Mouse (Mus musculus) bone marrow, adult 2 months (tissue): ENCODE results near the gene Aes. TPM values are rescaled to one million over a fixed set of nuclear protein-coding genes. Genes with fewer than 3 reads are reported as not detected.

Source experiments
- H3K27ac ChIP-seq: fragments of 200-500 bp; 2 replicates; pipeline ENCODE4 v1.5.1; 2012; ENCODE audit warnings: low read depth, mild to moderate bottlenecking, control low read depth, inconsistent platforms, low read length; ENCODE audit not compliant: control insufficient read depth, poor library complexity, insufficient read depth
- H3K4me1 ChIP-seq: fragments of 200-500 bp; 2 replicates; pipeline ENCODE4 v1.6.1; 2011; ENCODE audit warnings: low read length; ENCODE audit not compliant: control insufficient read depth, insufficient read depth
- H3K4me3 ChIP-seq: fragments of 200-500 bp; replicated peaks from 2 replicates; pipeline ENCODE3; 2011; ENCODE audit warnings: mild to moderate bottlenecking, low read depth, low read length, control low read depth; ENCODE audit not compliant: control insufficient read depth
- CTCF ChIP-seq: fragments of 200-500 bp; IDR thresholded peaks from 2 replicates; pipeline ENCODE4 v1.5.1; 2011; ENCODE audit warnings: low read length, control low read depth; ENCODE audit not compliant: control insufficient read depth, insufficient read depth
- POLR2A ChIP-seq: fragments of 200-500 bp; IDR thresholded peaks from 2 replicates; pipeline ENCODE4 v1.6.1; 2011; ENCODE audit warnings: low read depth, mild to moderate bottlenecking, control low read depth, low read length, borderline replicate concordance; ENCODE audit not compliant: control insufficient read depth
- WGBS: fragments of 180-500 bp; shearing (Covaris S2); methylation state at CpG from one replicate; pipeline ENCODE4 v1.1.7; 2018; 5-methylcytosine and 5-hydroxymethylcytosine counted together
- polyA plus RNA-seq: library from polyadenylated mRNA; stranded (reverse); fragments of >200 nt; gene quantifications from 2 replicates; pipeline ENCODE4 v1.2.4, GENCODE M21; 2011; ENCODE audit warnings: low replicate concordance; ENCODE audit not compliant: missing spikeins, insufficient read depth, insufficient read length

The Aes gene
- polyA plus RNA-seq, 1 experiment, result 306 TPM

- WGBS, result 80% methylated on average over 5 of the region's 5 CpGs
- no peak overlapping the region for H3K27ac ChIP-seq
- no peaks in the 10 kb centered on the region; the same call in 1 of the 2 replicates for H3K4me1 ChIP-seq
Measured at GRCm38 (mm10) chr10:81548944-81549343, 10.3 kb upstream of the Aes start.

DNA sequence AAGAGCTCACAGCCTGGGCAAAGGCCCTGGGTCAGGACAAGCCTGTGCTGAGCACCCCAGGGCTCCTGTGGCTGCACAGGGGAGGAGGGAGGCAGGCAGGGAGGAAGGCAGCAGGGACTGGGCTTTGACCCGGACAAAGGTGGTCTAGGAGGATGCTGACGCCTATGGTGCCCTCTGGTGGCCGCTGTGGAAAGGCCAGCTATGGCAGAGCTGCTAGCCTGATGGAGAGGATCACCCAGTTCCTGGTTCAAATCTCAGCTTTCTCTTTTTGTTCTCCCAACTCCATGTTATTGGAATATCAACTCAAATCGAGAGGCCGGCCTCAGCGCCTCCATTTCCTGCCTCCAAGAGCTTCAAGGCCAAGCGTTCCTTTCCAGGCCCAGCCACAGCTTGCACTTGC lies 9.0 kb upstream of the Aes start:
- Histone ChIP-seq H3K27ac (no peak overlapping the region), H3K4me1 (no peaks in the 10 kb centered on the region; the same call in 1 of the 2 replicates), H3K4me3 (no peak overlapping the region)
- peak; percentile 94 for TF ChIP-seq CTCF
- no peak for TF ChIP-seq POLR2A
- WGBS, result 13% methylated on average over 7 of the region's 7 CpGs

More at GRCm38 (mm10) chr10:81548944-81549343, 10.3 kb upstream of the Aes start:
- H3K4me3 ChIP-seq, result no peak overlapping the region
- TF ChIP-seq CTCF, result no peak
- TF ChIP-seq POLR2A, result no peak

DNA sequence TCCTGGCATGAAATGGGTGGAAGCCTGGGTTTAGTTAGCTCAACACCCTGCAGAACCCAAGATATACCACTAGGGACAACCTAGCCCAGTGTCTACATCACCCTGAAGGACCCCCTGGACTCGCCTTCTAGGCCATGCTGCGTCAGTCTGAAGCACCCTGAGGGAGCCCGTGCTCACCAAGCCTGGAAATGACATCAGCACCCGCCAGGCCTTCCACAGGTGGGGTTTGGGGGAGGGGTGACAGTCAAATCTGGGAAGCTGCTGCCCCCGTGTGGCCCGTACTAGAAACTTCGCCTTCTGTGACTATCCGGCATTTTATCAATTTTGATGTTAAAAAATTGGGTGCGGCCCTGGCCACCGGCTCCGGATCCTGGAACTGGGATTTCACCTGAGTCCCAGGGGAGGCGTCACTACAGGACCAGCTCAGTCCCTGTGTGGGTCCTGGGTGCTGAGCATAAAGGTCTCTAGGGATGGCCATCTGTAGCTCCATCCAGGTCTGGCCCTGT lies 7.6 kb upstream of the Aes start:
- WGBS, result 2% methylated on average over 12 of the region's 12 CpGs
- Histone ChIP-seq H3K4me3 (no peak overlapping the region), H3K4me1 (no peaks in the 10 kb centered on the region; the same call in 1 of the 2 replicates), H3K27ac (no peak overlapping the region)
- TF ChIP-seq CTCF (peak; percentile 65; the same call in 1 of the 2 replicates), POLR2A (no peak)

DNA sequence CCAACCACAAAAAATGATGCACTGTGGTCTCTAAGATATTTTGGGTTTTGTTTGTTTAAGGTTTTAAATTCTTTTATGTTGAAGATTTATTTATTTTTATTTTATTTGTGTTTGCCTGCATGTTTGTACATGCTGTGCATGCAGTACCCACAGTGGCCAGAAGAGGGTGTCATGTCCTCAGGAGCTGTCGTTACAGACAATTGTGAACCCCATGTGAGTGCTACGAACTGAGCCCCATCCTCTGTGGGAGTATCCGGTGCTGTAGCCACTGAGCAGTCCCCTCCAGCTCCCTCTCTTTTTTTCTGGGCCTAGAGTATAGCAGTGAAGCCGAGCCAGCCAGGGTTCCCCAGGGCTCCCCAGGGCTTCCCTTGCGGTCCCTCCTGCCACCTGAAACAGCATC lies 6.1 kb upstream of the Aes start:
- TF ChIP-seq POLR2A, result no peak
- peak; percentile 67 for TF ChIP-seq CTCF
- WGBS, result 82% methylated on average over 5 of the region's 5 CpGs
- Histone ChIP-seq H3K27ac (no peak overlapping the region), H3K4me1 (no peaks in the 10 kb centered on the region), H3K4me3 (no peak overlapping the region)

- no peak for TF ChIP-seq CTCF
- TF ChIP-seq POLR2A, result no peak
- Histone ChIP-seq H3K27ac (peak overlapping the region; percentile 13), H3K4me1 (no peaks in the 10 kb centered on the region), H3K4me3 (no peak overlapping the region)
- 69% methylated on average over 6 of the region's 6 CpGs for WGBS
Measured at GRCm38 (mm10) chr10:81553807-81554755, 5.2 kb upstream of the Aes start.

- WGBS, result 76% methylated on average over 3 of the region's 3 CpGs
- Histone ChIP-seq H3K4me3 (no peak overlapping the region), H3K4me1 (peaks cover under 1% of the 10 kb centered on the region), H3K27ac (no peak overlapping the region)
- TF ChIP-seq POLR2A (no peak), CTCF (peak; percentile 41; the same call in 1 of the 2 replicates)
Measured at GRCm38 (mm10) chr10:81556282-81556681, 3.0 kb upstream of the Aes start.

DNA sequence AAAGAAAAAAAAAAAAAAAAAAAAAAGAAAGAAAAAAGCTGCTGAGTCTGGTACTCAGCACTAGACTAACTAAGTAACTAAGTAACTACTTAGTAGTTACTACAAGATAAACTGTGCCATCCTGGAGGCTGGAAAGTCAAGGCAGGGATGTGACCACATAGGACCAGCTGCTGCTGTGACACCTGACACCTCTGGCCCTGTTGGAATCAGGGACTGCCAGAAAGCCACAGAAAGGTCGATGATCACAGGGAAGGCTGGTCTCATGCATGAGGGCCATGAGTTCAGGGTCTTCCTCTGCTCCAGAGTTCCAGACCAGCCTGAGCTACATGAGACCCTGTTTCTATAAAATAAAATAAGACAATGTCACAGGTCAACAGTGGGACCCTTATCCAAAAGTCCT lies 1.8 kb upstream of the Aes start:
- peaks cover 2% of the 10 kb centered on the region for H3K4me1 ChIP-seq
- TF ChIP-seq POLR2A (no peak), CTCF (no peak)
- WGBS, result 61% methylated on average over 1 of the region's 1 CpGs
- no peak overlapping the region for H3K4me3 ChIP-seq
- no peak overlapping the region for H3K27ac ChIP-seq
